Comparison of ENCODE assay signal across 21 mouse cellular contexts in the genomic region with DNA sequence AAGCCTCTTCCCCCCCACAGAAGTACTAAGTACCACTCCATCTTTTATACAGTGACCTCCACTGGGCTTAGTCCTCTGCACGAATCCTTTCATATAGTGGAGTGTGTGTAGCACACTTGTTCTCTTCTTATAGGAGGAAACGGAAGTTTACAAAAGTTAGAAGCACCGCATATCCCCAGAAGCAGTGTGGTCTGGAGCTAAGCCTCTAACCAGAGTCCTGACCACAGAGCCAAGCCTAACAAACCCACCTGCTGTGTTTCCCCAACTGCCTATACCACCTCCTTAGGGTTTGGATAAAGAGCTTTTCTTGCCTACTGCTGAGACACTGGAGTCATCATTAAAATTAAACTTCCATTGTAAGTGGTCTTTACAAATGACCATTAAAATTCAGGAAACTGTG.
"Had no signal": no experiment of that assay in that cellular context is flagged by ENCODE, and none has a peak within 500 bp of the region (broad histone marks: within the 10 kb centered on the region; RNA-seq: fewer than 3 reads in every experiment).

No protein-coding gene starts in this region.

- H3K9me3 ChIP-seq: liver, embryonic 12.5 days; midbrain, embryonic 12.5 days; stomach, embryonic 15.5 days had no signal

- H3K4me2 ChIP-seq: liver, embryonic 12.5 days; lung, embryonic 14.5 days; midbrain, embryonic 12.5 days; midbrain, embryonic 15.5 days; neural tube, embryonic 12.5 days; stomach, embryonic 15.5 days had no signal

- H3K27me3 ChIP-seq: liver, embryonic 12.5 days; midbrain, embryonic 12.5 days; midbrain, embryonic 15.5 days; neural tube, embryonic 12.5 days; stomach, embryonic 15.5 days had no signal

- DNase-seq: lung, adult 18-20 months; lung, embryonic 14.5 days; lung, postnatal 10 days; lung, postnatal 4 days; retina, postnatal 1 day; right cerebral cortex, adult 18-20 months; right cerebral cortex, postnatal 25 days; right cerebral cortex, postnatal 4 days; spleen, adult 18-20 months; thymus, adult 2 months; thymus, postnatal 14 days; thymus, postnatal 36 days had no signal

- ATAC-seq: liver, embryonic 12.5 days; midbrain, embryonic 15.5 days had no signal

- H3K4me3 ChIP-seq: liver, embryonic 12.5 days; megakaryocyte, embryonic 14.5 days; midbrain, embryonic 12.5 days; midbrain, embryonic 15.5 days; myocyte; neural tube, embryonic 12.5 days; stomach, embryonic 15.5 days had no signal

- H3K9ac ChIP-seq: liver, embryonic 12.5 days; liver, embryonic 14.5 days; lung, embryonic 14.5 days; midbrain, embryonic 12.5 days; midbrain, embryonic 15.5 days; neural tube, embryonic 12.5 days; stomach, embryonic 15.5 days had no signal

- H3K27ac ChIP-seq: liver, embryonic 12.5 days; liver, embryonic 14.5 days; midbrain, embryonic 12.5 days; midbrain, embryonic 15.5 days; neural tube, embryonic 12.5 days; stomach, embryonic 15.5 days; stomach, postnatal 0 days had no signal

- H3K36me3 ChIP-seq: liver, embryonic 12.5 days; midbrain, embryonic 12.5 days; midbrain, embryonic 15.5 days; neural tube, embryonic 12.5 days; stomach, embryonic 15.5 days had no signal

- H3K4me1 ChIP-seq: liver, embryonic 12.5 days; megakaryocyte, embryonic 14.5 days; midbrain, embryonic 12.5 days; midbrain, embryonic 15.5 days; stomach, embryonic 15.5 days had no signal
